In genomic region chr5:100512576-100512975, GRCm38 (mm10) we compare ENCODE assay signal across 1 mouse cellular context.
TF ChIP-seq lines count a peak whose summit lies in the region.

No protein-coding gene starts in this region.

TF ChIP-seq in MEL, 35 proteins besides CTCF, POLR2A, EP300 and RAD21 (continued from another document):
- TF ChIP-seq USF1 (IDR thresholded peaks at IDR 0.05; ENCODE audit: low read depth, low read length) (no peak), MEF2A (IDR thresholded peaks at IDR 0.05; ENCODE audit: extremely low read depth, insufficient replicate concordance, low read depth, low read length, poor library complexity, severe bottlenecking) (no peak), NRF1 (IDR thresholded peaks at IDR 0.05; ENCODE audit: insufficient read depth, low read depth, low read length, poor library complexity, severe bottlenecking) (no peak), NELFE (IDR thresholded peaks at IDR 0.05; ENCODE audit: low read depth, low read length) (no peak), SMC3 (IDR thresholded peaks at IDR 0.05; ENCODE audit: low read depth, low read length) (no peak; the same call in 1 of the 2 replicates), MYC (IDR thresholded peaks at IDR 0.05; ENCODE audit: low read depth, low read length) (0 out of 2 replicates have a peak, but pooled peaks have one; percentile 44)
